Mouse (Mus musculus): Measurements from ENCODE around the gene Rrp9.

GRCm38 (mm10) chr9:106499667-106500066 lies 23.9 kb downstream of the Rrp9 start, which contains the start of gene Iqcf1:
- no peak for TF ChIP-seq EP300 (IDR thresholded peaks at IDR 0.05; ENCODE audit: low read depth)
- TF ChIP-seq CTCF (IDR thresholded peaks at IDR 0.05; ENCODE audit: low read depth) = no peak

Data from heart, postnatal 0 days (tissue).